Mouse (Mus musculus) C2C12 (cell line): ENCODE results near the gene Zfyve27.

Source experiments
- CEBPB ChIP-seq: IDR thresholded peaks from one replicate; pipeline ENCODE4 v1.6.1; 2011; ENCODE audit warnings: low read depth, mild to moderate bottlenecking, control low read depth, moderate library complexity
- CTCF ChIP-seq: IDR thresholded peaks from one replicate; pipeline ENCODE4 v1.5.1; 2011; ENCODE audit not compliant: control insufficient read depth, insufficient read depth, insufficient read length
- MYOG ChIP-seq: IDR thresholded peaks from one replicate; pipeline ENCODE4 v1.6.1; 2011; ENCODE audit not compliant: control insufficient read depth, insufficient read length; ENCODE audit errors: extremely low read depth
- USF1 ChIP-seq: IDR thresholded peaks from one replicate; pipeline ENCODE4 v1.6.1; 2011; ENCODE audit warnings: low read depth, mild to moderate bottlenecking, control low read depth, moderate library complexity

GRCm38 (mm10) chr19:42176841-42177240, 13.1 kb downstream of the Zfyve27 start:
- TF ChIP-seq USF1 (no peak), CTCF (no peak), CEBPB (no peak), MYOG (no peak)
